Mouse (Mus musculus) MEL (cell line): ENCODE data around the gene 3110082I17Rik. TPM values are rescaled to one million over a fixed set of nuclear protein-coding genes. Genes with fewer than 3 reads are reported as not detected.
A peak's percentile ranks its signal among the peaks of the same experiment; 100 is the strongest.

Experiments used
- DNase-seq: peaks from one replicate; pipeline ENCODE4 v3.0.0; 2011; ENCODE audit warnings: low read depth, low spot score
- H3K27ac ChIP-seq: 2 replicates; pipeline ENCODE4 v1.5.1; 2012; ENCODE audit warnings: low read depth, mild to moderate bottlenecking, control low read depth, low read length, moderate library complexity; ENCODE audit not compliant: control insufficient read depth
- H3K27me3 ChIP-seq, 2 experiments: fragments of 150-350 bp in 1 of 2; sonication (generic) in 1 of 2; 2 replicates each; pipeline ENCODE4 v1.6.1; 2012; ENCODE audit warnings: low read length in 2 of 2, mild to moderate bottlenecking in 2 of 2, improper control_type of control experiment in 1 of 2, moderate library complexity in 1 of 2; ENCODE audit not compliant: insufficient read depth in 2 of 2, control insufficient read depth in 1 of 2
- H3K36me3 ChIP-seq, 2 experiments: 2 replicates each; pipeline ENCODE4 v1.6.1; 2012 to 2014; ENCODE audit warnings: low read length in 2 of 2, improper control_type of control experiment in 1 of 2, inconsistent platforms in 1 of 2, mild to moderate bottlenecking in 1 of 2; ENCODE audit not compliant: insufficient read depth in 2 of 2, control insufficient read depth in 1 of 2
- H3K4me1 ChIP-seq, 2 experiments: fragments of 150-350 bp in 1 of 2; sonication (generic) in 1 of 2; 2 replicates each; pipeline ENCODE4 v1.6.1; 2012; ENCODE audit warnings: low read length in 2 of 2, improper control_type of control experiment in 1 of 2, mild to moderate bottlenecking in 1 of 2; ENCODE audit not compliant: insufficient read depth in 2 of 2, control insufficient read depth in 1 of 2
- H3K4me3 ChIP-seq, 2 experiments: fragments of 150-350 bp in 1 of 2; sonication (generic) in 1 of 2; 2 replicates each; pipeline ENCODE4 v1.5.1; 2012; ENCODE audit warnings: low read depth in 2 of 2, low read length in 2 of 2, mild to moderate bottlenecking in 2 of 2, moderate library complexity in 2 of 2, control low read depth in 1 of 2, improper control_type of control experiment in 1 of 2; ENCODE audit not compliant: control insufficient read depth in 1 of 2, insufficient read depth in 1 of 2
- H3K79me2 ChIP-seq: 2 replicates; pipeline ENCODE4 v1.6.1; 2012; ENCODE audit warnings: mild to moderate bottlenecking, low read length, moderate library complexity; ENCODE audit not compliant: control insufficient read depth, poor library complexity, insufficient read depth
- H3K9ac ChIP-seq: 2 replicates; pipeline ENCODE4 v1.6.1; 2012; ENCODE audit warnings: low read depth, mild to moderate bottlenecking, control low read depth, low read length, moderate library complexity; ENCODE audit not compliant: control insufficient read depth, poor library complexity, severe bottlenecking
- H3K9me3 ChIP-seq: fragments of 150-350 bp; sonication (generic); replicated peaks from 2 replicates; pipeline ENCODE4 v1.6.1; 2012; ENCODE audit warnings: mild to moderate bottlenecking, low read length, improper control_type of control experiment, moderate library complexity; ENCODE audit not compliant: insufficient read depth
- CHD1 ChIP-seq: IDR thresholded peaks from 2 replicates; pipeline ENCODE4 v1.6.1; 2012; ENCODE audit warnings: low read depth, mild to moderate bottlenecking, inconsistent platforms, low read length, improper control_type of control experiment
- CHD2 ChIP-seq: IDR thresholded peaks from 2 replicates; pipeline ENCODE4 v1.6.1; 2011; ENCODE audit warnings: low read length, improper control_type of control experiment
- CTCF ChIP-seq, 3 experiments: IDR thresholded peaks in 2 of 3; conservative IDR thresholded peaks in 1 of 3; 2 replicates each; pipeline ENCODE4 v1.5.1; 2011 to 2012; ENCODE audit warnings: low read length in 3 of 3, low read depth in 2 of 3, mild to moderate bottlenecking in 2 of 3, improper control_type of control experiment in 1 of 3, inconsistent platforms in 1 of 3, mixed read lengths in 1 of 3, moderate library complexity in 1 of 3; ENCODE audit not compliant: control insufficient read depth in 1 of 3, insufficient read depth in 1 of 3, poor library complexity in 1 of 3, severe bottlenecking in 1 of 3
- E2F4 ChIP-seq: IDR thresholded peaks from 2 replicates; pipeline ENCODE4 v1.6.1; 2011; ENCODE audit warnings: low read depth, low read length, improper control_type of control experiment, borderline replicate concordance
- ELF1 ChIP-seq: IDR thresholded peaks from 2 replicates; pipeline ENCODE4 v1.6.1; 2014; ENCODE audit warnings: low read depth, mild to moderate bottlenecking, inconsistent platforms, low read length, improper control_type of control experiment, moderate library complexity
- EP300 ChIP-seq, 2 experiments: IDR thresholded peaks; 2 replicates each; pipeline ENCODE4 v1.6.1; 2011; ENCODE audit warnings: improper control_type of control experiment in 2 of 2, low read length in 2 of 2, low read depth in 1 of 2, mild to moderate bottlenecking in 1 of 2
- GABPA ChIP-seq: IDR thresholded peaks from 2 replicates; pipeline ENCODE4 v1.6.1; 2012; ENCODE audit warnings: low read depth, mild to moderate bottlenecking, inconsistent platforms, low read length, improper control_type of control experiment, moderate library complexity
- GATA1 ChIP-seq: IDR thresholded peaks from 2 replicates; pipeline ENCODE4 v1.6.1; 2011; ENCODE audit warnings: low read depth, low read length, improper control_type of control experiment
- HCFC1 ChIP-seq: IDR thresholded peaks from 2 replicates; pipeline ENCODE4 v1.6.1; 2012; ENCODE audit warnings: low read depth, mild to moderate bottlenecking, inconsistent platforms, low read length, improper control_type of control experiment, moderate library complexity
- JUND ChIP-seq: IDR thresholded peaks from 2 replicates; pipeline ENCODE4 v1.6.1; 2011; ENCODE audit warnings: low read depth, mild to moderate bottlenecking, improper control_type of control experiment, low read length
- KAT2A ChIP-seq: conservative IDR thresholded peaks from 2 replicates; pipeline ENCODE4 v1.6.1; 2012; ENCODE audit warnings: low read depth, low read length, improper control_type of control experiment, inconsistent platforms
- MAFK ChIP-seq: IDR thresholded peaks from 2 replicates; pipeline ENCODE4 v1.6.1; 2011; ENCODE audit warnings: low read depth, mild to moderate bottlenecking, low read length, improper control_type of control experiment, borderline replicate concordance
- MAX ChIP-seq: IDR thresholded peaks from 2 replicates; pipeline ENCODE4 v1.6.1; 2011; ENCODE audit warnings: low read length, improper control_type of control experiment
- MAZ ChIP-seq: IDR thresholded peaks from 2 replicates; pipeline ENCODE4 v1.6.1; 2012; ENCODE audit warnings: low read depth, mild to moderate bottlenecking, inconsistent platforms, low read length, improper control_type of control experiment
- MEF2A ChIP-seq: IDR thresholded peaks from 2 replicates; pipeline ENCODE4 v1.6.1; 2014; ENCODE audit warnings: low read depth, mild to moderate bottlenecking, inconsistent platforms, low read length, improper control_type of control experiment; ENCODE audit not compliant: poor library complexity, insufficient replicate concordance, severe bottlenecking; ENCODE audit errors: extremely low read depth
- MXI1 ChIP-seq: IDR thresholded peaks from 2 replicates; pipeline ENCODE4 v1.6.1; 2011; ENCODE audit warnings: mild to moderate bottlenecking, low read depth, low read length, improper control_type of control experiment
- MYC ChIP-seq: IDR thresholded peaks from 2 replicates; pipeline ENCODE4 v1.6.1; 2011; ENCODE audit warnings: low read depth, mild to moderate bottlenecking, low read length, improper control_type of control experiment, moderate library complexity
- NELFE ChIP-seq: IDR thresholded peaks from 2 replicates; pipeline ENCODE4 v1.6.1; 2011; ENCODE audit warnings: low read depth, low read length, improper control_type of control experiment
- NRF1 ChIP-seq: IDR thresholded peaks from 2 replicates; pipeline ENCODE4 v1.6.1; 2014; ENCODE audit warnings: low read depth, mild to moderate bottlenecking, inconsistent platforms, low read length, improper control_type of control experiment, moderate library complexity; ENCODE audit not compliant: poor library complexity, insufficient read depth, severe bottlenecking
- POLR2A ChIP-seq, 2 experiments: IDR thresholded peaks; 2 replicates each; pipeline ENCODE4 v1.6.1; 2011 to 2012; ENCODE audit warnings: low read length in 2 of 2, mild to moderate bottlenecking in 2 of 2, control low read depth in 1 of 2, improper control_type of control experiment in 1 of 2, low read depth in 1 of 2, moderate library complexity in 1 of 2; ENCODE audit not compliant: control insufficient read depth in 1 of 2, insufficient read depth in 1 of 2, poor library complexity in 1 of 2
- RAD21 ChIP-seq: IDR thresholded peaks from 2 replicates; pipeline ENCODE4 v1.6.1; 2011; ENCODE audit warnings: mild to moderate bottlenecking, low read depth, low read length, improper control_type of control experiment
- RCOR1 ChIP-seq: IDR thresholded peaks from 2 replicates; pipeline ENCODE4 v1.6.1; 2012; ENCODE audit warnings: low read depth, mild to moderate bottlenecking, inconsistent platforms, low read length, improper control_type of control experiment
- SIN3A ChIP-seq: IDR thresholded peaks from 2 replicates; pipeline ENCODE4 v1.6.1; 2012; ENCODE audit warnings: low read length, improper control_type of control experiment, inconsistent platforms
- SMC3 ChIP-seq: IDR thresholded peaks from 2 replicates; pipeline ENCODE4 v1.6.1; 2011; ENCODE audit warnings: low read depth, low read length, improper control_type of control experiment
- TAL1 ChIP-seq: IDR thresholded peaks from 2 replicates; pipeline ENCODE4 v1.6.1; 2012; ENCODE audit warnings: mild to moderate bottlenecking, inconsistent platforms, low read length, moderate library complexity, mixed read lengths
- TBP ChIP-seq: IDR thresholded peaks from 2 replicates; pipeline ENCODE4 v1.8.0; 2011; ENCODE audit warnings: low read depth, low read length, improper control_type of control experiment
- UBTF ChIP-seq: IDR thresholded peaks from 2 replicates; pipeline ENCODE4 v1.6.1; 2012; ENCODE audit warnings: low read depth, mild to moderate bottlenecking, inconsistent platforms, low read length, improper control_type of control experiment, moderate library complexity, borderline replicate concordance; ENCODE audit not compliant: insufficient read depth
- USF1 ChIP-seq: IDR thresholded peaks from 2 replicates; pipeline ENCODE4 v1.6.1; 2014; ENCODE audit warnings: low read depth, mild to moderate bottlenecking, inconsistent platforms, low read length, improper control_type of control experiment, moderate library complexity
- ZC3H11A ChIP-seq: IDR thresholded peaks from 2 replicates; pipeline ENCODE4 v1.6.1; 2012; ENCODE audit warnings: low read depth, mild to moderate bottlenecking, inconsistent platforms, low read length, improper control_type of control experiment
- ZKSCAN1 ChIP-seq: IDR thresholded peaks from 2 replicates; pipeline ENCODE4 v1.6.1; 2012; ENCODE audit warnings: low read depth, mild to moderate bottlenecking, inconsistent platforms, low read length, improper control_type of control experiment, moderate library complexity
- ZMIZ1 ChIP-seq: IDR thresholded peaks from 2 replicates; pipeline ENCODE4 v1.6.1; 2012; ENCODE audit warnings: low read depth, mild to moderate bottlenecking, inconsistent platforms, low read length, improper control_type of control experiment, moderate library complexity
- ZNF384 ChIP-seq: IDR thresholded peaks from 2 replicates; pipeline ENCODE4 v1.6.1; 2012; ENCODE audit warnings: low read depth, mild to moderate bottlenecking, inconsistent platforms, low read length, improper control_type of control experiment
- polyA plus RNA-seq, 2 experiments: library from polyadenylated mRNA; stranded (reverse) in 1 of 2; unstranded in 1 of 2; fragments of >175 nt in 1 of 2; fragments of >200 nt in 1 of 2; gene quantifications; 2 replicates each; pipeline versions ENCODE4 v1.2.1 to v1.2.4; 2012; ENCODE audit warnings: low replicate concordance in 2 of 2, low read depth in 1 of 2; ENCODE audit not compliant: insufficient read length in 2 of 2, insufficient read depth in 1 of 2, missing spikeins in 1 of 2
- total RNA-seq: library from RNA; depleted of rRNA; stranded (reverse); fragments of 300-350 nt; gene quantifications from 2 replicates; pipeline ENCODE4 v1.2.3, GENCODE M21; 2012

3110082I17Rik gene
- total and polyA plus RNA-seq, 3 experiments = 58.1 to 79.5 TPM; not detected in 1

GRCm38 (mm10) chr5:139389676-139390061, 70.7 kb downstream of the 3110082I17Rik start (continued):
- TF ChIP-seq EP300 (IDR thresholded peaks at IDR 0.05; ENCODE audit: low read depth in 1 of 2, low read length in 2 of 2) (peak; percentile 41 to 74; a peak in 3 of 4 replicates), CHD1 (no peak)

DNA sequence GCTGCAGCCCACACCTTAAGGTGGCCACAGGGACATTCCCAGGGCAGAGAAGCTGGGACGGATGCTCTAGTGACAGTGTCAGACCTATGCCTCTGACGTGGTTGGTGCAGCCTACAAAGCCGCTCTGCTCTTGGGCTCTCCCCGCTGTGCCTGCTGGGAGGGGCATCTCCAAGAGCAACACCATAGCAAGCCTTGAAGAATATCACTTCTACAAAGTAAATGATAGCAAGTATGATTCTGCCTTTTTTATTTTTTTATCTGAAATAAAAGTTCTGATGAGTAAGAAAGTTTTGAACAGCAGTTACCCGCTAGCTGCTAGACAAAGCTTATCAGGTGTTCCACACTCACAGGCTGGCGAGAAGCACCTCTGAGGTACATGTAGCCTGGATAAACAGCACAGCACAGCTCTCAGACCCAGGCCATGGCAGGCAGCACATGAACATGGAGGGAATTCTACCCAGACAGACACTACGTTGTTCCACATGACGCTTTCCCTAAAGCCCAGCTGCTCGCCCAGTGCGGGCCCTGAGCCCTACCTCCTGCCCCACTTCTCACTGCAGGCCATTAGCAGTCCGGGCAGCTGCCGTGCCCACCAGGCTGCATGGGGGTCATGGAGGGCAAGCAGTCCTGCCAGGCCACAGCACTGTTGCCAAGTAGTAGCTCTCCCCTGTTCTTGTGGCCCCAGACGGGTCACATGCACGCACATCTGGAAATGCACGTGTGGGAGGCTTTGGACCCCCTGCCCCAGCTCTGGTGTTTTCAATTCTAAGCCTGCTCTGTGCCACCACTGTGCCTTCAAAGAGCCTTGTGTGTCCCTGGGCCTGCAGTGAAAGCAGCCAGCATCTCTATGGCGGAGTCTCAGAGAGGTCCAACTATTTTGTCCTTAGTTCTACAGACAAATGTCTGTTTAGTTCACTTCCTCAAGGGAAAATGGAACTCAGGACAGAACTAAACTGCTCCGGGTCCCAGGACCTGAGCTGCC, 71.3 kb downstream of the 3110082I17Rik start:
- peak overlapping the region; percentile 91 for H3K27ac ChIP-seq
- H3K79me2 ChIP-seq = peaks cover 5% of the 10 kb centered on the region
- H3K4me3 ChIP-seq = 0 out of 4 replicates have a peak overlapping the region, but pooled peaks of 1 of the 2 experiments have one; percentile 9
- peaks cover 0 to 27% of the 10 kb centered on the region in 2 experiments; a peak in 2 of 4 replicates for H3K36me3 ChIP-seq
- peak; percentile 87 for DNase-seq
- H3K27me3 ChIP-seq = no peaks in the 10 kb centered on the region
- H3K9me3 ChIP-seq = no peaks in the 10 kb centered on the region
- H3K9ac ChIP-seq = peak overlapping the region; percentile 51
- peaks cover 20 to 38% of the 10 kb centered on the region in 2 experiments for H3K4me1 ChIP-seq
- TF ChIP-seq SIN3A (peak; percentile 89), MAFK (0 out of 2 replicates have a peak, but pooled peaks have one; percentile 37), ZMIZ1 (peak; percentile 11; the same call in 1 of the 2 replicates), NRF1 (0 out of 2 replicates have a peak, but pooled peaks have one; percentile 4), MEF2A (no peak), CTCF (IDR thresholded peaks at IDR 0.05 in 2 of 3, conservative IDR thresholded peaks at IDR 0.05 in 1 of 3; ENCODE audit: control insufficient read depth in 1 of 3, insufficient read depth in 1 of 3, low read depth in 2 of 3, low read length in 3 of 3, poor library complexity in 1 of 3, severe bottlenecking in 1 of 3) (no peak), MAZ (peak; percentile 48; the same call in 1 of the 2 replicates), ZKSCAN1 (no peak), CHD1 (no peak), EP300 (IDR thresholded peaks at IDR 0.05; ENCODE audit: low read depth in 1 of 2, low read length in 2 of 2) (peak; percentile 95 to 96), MAX (peak; percentile 60), E2F4 (no peak), RCOR1 (peak; percentile 61), ELF1 (no peak), TBP (no peak), MYC (peak; percentile 40; the same call in 1 of the 2 replicates), USF1 (no peak), GABPA (no peak), POLR2A (IDR thresholded peaks at IDR 0.05; ENCODE audit: control insufficient read depth in 1 of 2, insufficient read depth in 1 of 2, low read depth in 1 of 2, low read length in 2 of 2, poor library complexity in 1 of 2) (no peak), SMC3 (no peak), TAL1 (peak; percentile 91), UBTF (no peak), CHD2 (no peak), KAT2A (no peak; the same call in 1 of the 2 replicates), RAD21 (no peak), JUND (0 out of 2 replicates have a peak, but pooled peaks have one; percentile 32), MXI1 (peak; percentile 30; the same call in 1 of the 2 replicates), HCFC1 (peak; percentile 34; the same call in 1 of the 2 replicates), ZNF384 (peak; percentile 89), ZC3H11A (no peak), NELFE (no peak), GATA1 (peak; percentile 95)
